Mouse (Mus musculus): ENCODE measurements around the gene Chrdl2.

- TF ChIP-seq CTCF (IDR thresholded peaks at IDR 0.05; ENCODE audit: low read depth), result no peak
- TF ChIP-seq EP300 (IDR thresholded peaks at IDR 0.05; ENCODE audit: low read depth), result no peak
These were observed 45.9 kb downstream of the Chrdl2 start for GRCm38 (mm10) chr7:100051904-100052303.

Data from liver, embryonic 14.5 days (tissue).